Mouse (Mus musculus) E14TG2a.4 (cell line): ENCODE measurements at regions not wholly inside any gene's neighbourhood (a gene's known extent, or its start where the extent isn't known, plus 50 kb on each side); places are given as distances from the start of the nearest gene placed in this dataset.

Experiments used
- CTCF ChIP-seq: conservative IDR thresholded peaks from 2 replicates; pipeline ENCODE4 v1.5.1; 2014; ENCODE audit warnings: low read length
- POU5F1 ChIP-seq: IDR thresholded peaks from 2 replicates; pipeline ENCODE4 v1.6.1; 2014; ENCODE audit warnings: low read length, borderline replicate concordance

DNA sequence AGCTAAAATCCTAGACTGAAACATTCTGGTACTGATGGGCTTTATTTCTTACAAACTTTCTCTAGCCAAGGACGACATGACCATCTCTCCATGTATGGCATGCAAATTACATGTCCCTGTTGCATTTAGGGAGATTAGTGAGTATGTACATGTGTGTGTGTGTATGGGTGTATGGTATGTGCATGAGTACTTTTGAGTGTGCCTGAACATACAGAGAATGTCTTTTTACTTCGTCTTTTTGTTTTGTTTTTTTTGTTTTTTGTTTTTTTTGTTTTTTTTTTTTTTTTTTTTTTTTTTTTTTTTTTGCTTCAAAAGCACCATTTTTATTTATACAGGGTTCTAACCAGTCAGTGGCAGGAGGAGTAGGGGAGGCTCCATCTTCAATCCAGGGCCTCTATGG is 451.1 kb downstream of the Ipmk start:
- TF ChIP-seq CTCF (no peak), POU5F1 (no peak)
